Mouse (Mus musculus): ENCODE data around the gene Lce1f. TPM values are rescaled to one million over a fixed set of nuclear protein-coding genes. Genes with fewer than 3 reads are reported as not detected.
"Not testable (repeated sequence)": the region's sequence is repeated elsewhere in the genome, so short reads cannot be mapped to it uniquely, and the experiment has no call there.

The Lce1f gene
- polyA plus RNA-seq, 1 experiment from 2014 or later = not detected

DNA sequence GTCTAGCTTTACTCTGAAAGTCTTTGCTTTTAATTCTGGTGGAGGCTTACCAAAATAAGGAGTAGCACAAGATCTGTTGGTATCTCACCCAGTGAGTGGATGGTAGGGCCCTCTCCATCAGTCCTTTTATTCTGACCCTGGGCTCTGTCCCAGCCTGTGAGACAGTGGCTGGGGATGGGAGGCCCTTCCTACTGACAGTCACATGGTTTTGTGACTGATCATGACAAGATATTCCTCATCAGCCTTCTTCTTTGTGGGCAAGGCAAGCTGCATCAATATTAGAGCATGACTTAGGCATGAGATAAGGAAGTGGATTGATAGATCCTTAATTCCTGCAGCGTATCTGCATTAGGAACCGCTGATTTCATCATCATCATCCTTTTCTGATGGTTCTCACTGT is 11.2 kb downstream of the Lce1f start, which contains the start of gene Lce1e:
Lce1e (minus strand) TSS at position 101 of the 400 bp plus-strand sequence.
- no peak for ATAC-seq
- no peak within 1 kb of the TSS for H3K4me3 ChIP-seq (ENCODE audit: low read depth, low read length)
- no peak for TF ChIP-seq CTCF (IDR thresholded peaks at IDR 0.05; ENCODE audit: low read depth)

DNA sequence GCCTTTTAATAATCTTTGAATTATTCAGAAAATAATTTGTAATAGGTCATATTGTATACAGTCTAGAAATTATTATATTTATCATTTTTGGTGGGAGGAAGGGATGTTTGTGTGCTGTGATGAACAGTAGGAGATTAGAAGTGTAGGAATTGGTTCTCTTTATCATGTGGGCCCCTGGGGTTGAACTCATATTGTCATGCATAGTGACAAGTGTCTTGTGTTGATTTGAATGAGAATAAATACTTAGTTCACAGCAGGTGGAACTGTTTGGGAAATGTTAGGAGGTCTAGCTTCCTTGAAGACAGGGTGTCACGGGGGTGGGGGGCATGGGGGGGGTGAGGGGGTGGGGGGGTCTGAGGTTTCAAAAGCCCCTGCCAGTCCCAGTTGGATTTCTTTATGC is 25.5 kb downstream of the Lce1f start:
- H3K27ac ChIP-seq (ENCODE audit: low read depth, low read length) = no peak overlapping the region
- H3K27me3 ChIP-seq (replicated peaks; ENCODE audit: control insufficient read depth, insufficient read depth, low read length) = no peaks in the 10 kb centered on the region
- 29% methylated on average over 1 of the region's 1 CpGs for WGBS
- no peak for TF ChIP-seq CTCF (IDR thresholded peaks at IDR 0.05; ENCODE audit: low read depth)
- no peak for ATAC-seq
- H3K4me3 ChIP-seq (ENCODE audit: low read depth, low read length) = no peak overlapping the region
- H3K4me1 ChIP-seq (replicated peaks; ENCODE audit: control insufficient read depth, insufficient read depth, low read length) = no peaks in the 10 kb centered on the region
- no peak overlapping the region for H3K9ac ChIP-seq (ENCODE audit: low read depth, low read length)
- H3K4me2 ChIP-seq (replicated peaks; ENCODE audit: low read depth) = no peak overlapping the region
- H3K9me3 ChIP-seq (ENCODE audit: control insufficient read depth) = no peaks in the 10 kb centered on the region
- H3K36me3 ChIP-seq (ENCODE audit: control insufficient read depth, insufficient read depth) = no peaks in the 10 kb centered on the region

More for the DNA sequence above, 11.2 kb downstream of the Lce1f start, which contains the start of gene Lce1e:
- Histone ChIP-seq H3K4me1 (replicated peaks; ENCODE audit: control insufficient read depth, insufficient read depth, low read length) (no peaks in the 10 kb centered on the region), H3K9ac (ENCODE audit: low read depth, low read length) (no peak within 1 kb of the TSS), H3K27me3 (replicated peaks; ENCODE audit: control insufficient read depth, insufficient read depth, low read length) (no peaks in the 10 kb centered on the region), H3K27ac (ENCODE audit: low read depth, low read length) (no peak within 1 kb of the TSS), H3K9me3 (ENCODE audit: control insufficient read depth) (no peaks in the 10 kb centered on the region), H3K4me2 (replicated peaks; ENCODE audit: low read depth) (no peak within 1 kb of the TSS), H3K36me3 (ENCODE audit: control insufficient read depth, insufficient read depth) (no peaks in the 10 kb centered on the region)
- WGBS = 82% methylated on average over 2 of the region's 2 CpGs

DNA sequence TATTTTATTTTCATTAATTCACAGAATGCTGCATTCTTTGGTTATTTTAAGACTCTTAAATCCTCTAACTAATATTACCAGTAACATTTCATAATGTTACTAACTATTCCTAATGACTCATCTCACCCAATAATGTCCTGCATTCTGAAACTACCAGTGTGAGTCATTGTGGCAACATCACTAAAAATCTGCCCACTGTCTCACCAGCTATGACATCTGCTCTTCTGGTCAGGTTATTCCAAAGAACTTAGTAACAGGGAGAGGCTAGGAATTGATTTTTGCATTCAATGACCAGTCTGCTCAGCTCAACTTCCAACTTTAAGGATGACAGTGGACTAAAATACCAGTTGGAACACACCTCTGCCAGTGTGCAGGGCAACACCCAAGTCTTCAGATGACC is 28.5 kb downstream of the Lce1f start:
- H3K9me3 ChIP-seq (ENCODE audit: control insufficient read depth) = no peaks in the 10 kb centered on the region
- H3K9ac ChIP-seq (ENCODE audit: low read depth, low read length) = no peak overlapping the region
- H3K27me3 ChIP-seq (replicated peaks; ENCODE audit: control insufficient read depth, insufficient read depth, low read length) = no peaks in the 10 kb centered on the region
- no peaks in the 10 kb centered on the region for H3K36me3 ChIP-seq (ENCODE audit: control insufficient read depth, insufficient read depth)
- ATAC-seq = no peak
- H3K4me1 ChIP-seq (replicated peaks; ENCODE audit: control insufficient read depth, insufficient read depth, low read length) = no peaks in the 10 kb centered on the region
- H3K27ac ChIP-seq (ENCODE audit: low read depth, low read length) = no peak overlapping the region
- no peak overlapping the region for H3K4me3 ChIP-seq (ENCODE audit: low read depth, low read length)
- no peak overlapping the region for H3K4me2 ChIP-seq (replicated peaks; ENCODE audit: low read depth)
- TF ChIP-seq CTCF (IDR thresholded peaks at IDR 0.05; ENCODE audit: low read depth) = no peak

DNA sequence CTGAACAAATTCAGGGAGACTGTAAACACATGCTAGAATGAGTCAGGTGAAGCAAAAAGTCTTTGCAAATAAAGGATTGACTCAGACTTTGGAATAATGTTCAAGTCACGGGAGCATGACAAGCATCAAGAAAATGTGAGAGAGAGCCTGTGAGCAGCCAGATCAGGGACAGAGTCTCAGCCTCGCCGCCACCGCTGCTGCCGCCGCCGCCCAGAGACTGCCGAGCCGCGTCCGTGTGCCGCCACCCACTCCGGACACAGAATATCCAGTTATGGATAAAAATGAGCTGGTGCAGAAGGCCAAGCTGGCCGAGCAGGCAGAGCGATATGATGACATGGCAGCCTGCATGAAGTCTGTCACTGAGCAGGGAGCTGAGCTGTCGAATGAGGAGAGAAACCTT is 31.0 kb downstream of the Lce1f start:
- not testable (repeated sequence) for H3K4me1 ChIP-seq (replicated peaks; ENCODE audit: control insufficient read depth, insufficient read depth, low read length); H3K27me3 ChIP-seq (replicated peaks; ENCODE audit: control insufficient read depth, insufficient read depth, low read length); H3K9ac ChIP-seq (ENCODE audit: low read depth, low read length); H3K36me3 ChIP-seq (ENCODE audit: control insufficient read depth, insufficient read depth); ATAC-seq; H3K4me3 ChIP-seq (ENCODE audit: low read depth, low read length); H3K9me3 ChIP-seq (ENCODE audit: control insufficient read depth); H3K27ac ChIP-seq (ENCODE audit: low read depth, low read length); H3K4me2 ChIP-seq (replicated peaks; ENCODE audit: low read depth)
- 65% methylated on average over 16 of the region's 16 CpGs for WGBS

DNA sequence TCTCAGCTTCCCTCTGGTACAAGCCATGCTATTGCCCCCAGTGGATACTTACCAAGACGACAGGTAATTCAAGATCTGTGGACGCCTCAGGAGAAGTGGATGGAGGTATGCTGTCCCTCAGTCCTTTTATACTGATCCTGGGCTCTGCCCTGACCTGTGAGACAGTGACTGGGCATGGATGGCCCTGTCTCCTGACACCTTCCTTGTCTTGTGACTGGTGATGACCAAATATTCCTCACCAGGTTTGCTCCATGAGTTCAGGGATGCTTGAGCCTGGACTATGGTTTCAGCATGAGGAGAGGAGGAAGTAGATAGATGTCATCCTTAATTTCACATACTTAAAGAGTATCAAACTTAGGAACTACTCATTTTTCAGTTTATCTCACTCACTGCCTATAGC is 33.0 kb downstream of the Lce1f start, which contains the start of gene Lce1d:
Lce1d (minus strand) TSS at position 101 of the 400 bp plus-strand sequence.
- TF ChIP-seq CTCF (IDR thresholded peaks at IDR 0.05; ENCODE audit: low read depth) = no peak
- Histone ChIP-seq H3K36me3 (ENCODE audit: control insufficient read depth, insufficient read depth) (no peaks in the 10 kb centered on the region), H3K27me3 (replicated peaks; ENCODE audit: control insufficient read depth, insufficient read depth, low read length) (no peaks in the 10 kb centered on the region), H3K4me3 (ENCODE audit: low read depth, low read length) (no peak within 1 kb of the TSS), H3K4me2 (replicated peaks; ENCODE audit: low read depth) (no peak within 1 kb of the TSS), H3K27ac (ENCODE audit: low read depth, low read length) (no peak within 1 kb of the TSS), H3K4me1 (replicated peaks; ENCODE audit: control insufficient read depth, insufficient read depth, low read length) (no peaks in the 10 kb centered on the region), H3K9ac (ENCODE audit: low read depth, low read length) (no peak within 1 kb of the TSS), H3K9me3 (ENCODE audit: control insufficient read depth) (no peaks in the 10 kb centered on the region)
- ATAC-seq = no peak
- 48% methylated on average over 2 of the region's 2 CpGs for WGBS

DNA sequence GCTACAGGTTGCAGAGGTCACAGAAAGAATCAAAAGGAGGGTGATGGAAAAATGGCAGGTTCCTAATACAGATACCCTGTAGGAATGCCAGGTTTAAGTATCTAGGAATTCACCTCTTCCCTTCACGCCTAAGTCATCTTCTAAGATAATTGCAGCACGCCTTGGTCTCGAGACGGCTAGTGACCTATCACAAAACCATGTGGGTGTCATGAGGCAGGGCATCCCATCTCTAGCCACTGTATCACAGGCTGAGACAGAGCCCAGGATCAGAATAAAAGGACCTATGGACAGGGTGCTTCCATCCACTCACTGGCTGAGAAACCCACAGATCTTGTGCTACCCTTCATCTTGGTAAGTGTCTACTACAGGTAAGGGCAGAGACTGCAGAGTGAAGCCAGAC is 41.2 kb downstream of the Lce1f start, which contains the start of gene Lce1c:
Lce1c (plus strand) TSS at position 301 of the 400 bp plus-strand sequence.
- H3K4me2 ChIP-seq (replicated peaks; ENCODE audit: low read depth) = no peak within 1 kb of the TSS
- no peak within 1 kb of the TSS for H3K4me3 ChIP-seq (ENCODE audit: low read depth, low read length)
- no peaks in the 10 kb centered on the region for H3K9me3 ChIP-seq (ENCODE audit: control insufficient read depth)
- H3K27ac ChIP-seq (ENCODE audit: low read depth, low read length) = no peak within 1 kb of the TSS
- no peak for TF ChIP-seq CTCF (IDR thresholded peaks at IDR 0.05; ENCODE audit: low read depth)
- no peak for ATAC-seq
- H3K9ac ChIP-seq (ENCODE audit: low read depth, low read length) = no peak within 1 kb of the TSS
- H3K36me3 ChIP-seq (ENCODE audit: control insufficient read depth, insufficient read depth) = no peaks in the 10 kb centered on the region
- no peaks in the 10 kb centered on the region for H3K27me3 ChIP-seq (replicated peaks; ENCODE audit: control insufficient read depth, insufficient read depth, low read length)
- H3K4me1 ChIP-seq (replicated peaks; ENCODE audit: control insufficient read depth, insufficient read depth, low read length) = no peaks in the 10 kb centered on the region
- 90% methylated on average over 4 of the region's 4 CpGs for WGBS

DNA sequence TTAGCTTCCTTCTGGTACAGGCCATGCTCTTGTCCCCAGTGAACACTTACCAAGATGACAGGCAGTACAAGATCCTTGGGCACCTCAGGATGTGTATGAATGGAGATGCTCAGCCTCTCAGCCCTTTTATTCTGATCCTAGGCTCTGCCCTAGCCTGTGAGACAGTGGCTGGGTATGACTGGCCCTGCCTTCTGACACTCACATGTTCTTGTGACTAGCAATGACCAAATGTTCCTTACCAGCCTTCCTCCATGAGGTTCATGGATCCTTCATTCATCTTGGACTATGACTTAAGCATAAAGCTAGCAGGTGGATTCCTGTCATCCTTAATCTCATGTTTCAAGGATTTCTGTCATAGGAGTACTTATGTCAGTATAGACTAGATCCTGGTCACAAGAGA is 49.9 kb downstream of the Lce1f start, which contains the start of gene Lce1a2:
Lce1a2 (minus strand) TSS at position 101 of the 400 bp plus-strand sequence.
- no peak for ATAC-seq
- Histone ChIP-seq H3K36me3 (ENCODE audit: control insufficient read depth, insufficient read depth) (no peaks in the 10 kb centered on the region), H3K27ac (ENCODE audit: low read depth, low read length) (no peak within 1 kb of the TSS), H3K4me1 (replicated peaks; ENCODE audit: control insufficient read depth, insufficient read depth, low read length) (no peaks in the 10 kb centered on the region), H3K9me3 (ENCODE audit: control insufficient read depth) (no peaks in the 10 kb centered on the region), H3K4me3 (ENCODE audit: low read depth, low read length) (no peak within 1 kb of the TSS), H3K4me2 (replicated peaks; ENCODE audit: low read depth) (no peak within 1 kb of the TSS), H3K27me3 (replicated peaks; ENCODE audit: control insufficient read depth, insufficient read depth, low read length) (no peaks in the 10 kb centered on the region), H3K9ac (ENCODE audit: low read depth, low read length) (no peak within 1 kb of the TSS)
- no peak for TF ChIP-seq CTCF (IDR thresholded peaks at IDR 0.05; ENCODE audit: low read depth)

Other genes with a start within 250 kb of the Lce1f start
- 3.8 and 5.4 TPM in 2 replicates for gene Sprr1a, start 234.5 kb downstream of the Lce1f start, polyA plus RNA-seq (2015; fragmentation: Nextera tagmentation; extraction: Ambion mirVana)
- gene Sprr4, start 219.9 kb downstream of the Lce1f start, polyA plus RNA-seq (2015; fragmentation: Nextera tagmentation; extraction: Ambion mirVana) = not detected in 2 replicates
- gene 2310046K23Rik, start 185.8 kb downstream of the Lce1f start, polyA plus RNA-seq (2015; fragmentation: Nextera tagmentation; extraction: Ambion mirVana) = not detected in 2 replicates
- gene Ivl, start 146.6 kb downstream of the Lce1f start, polyA plus RNA-seq (2015; fragmentation: Nextera tagmentation; extraction: Ambion mirVana) = 0.47 and 0.80 TPM in 2 replicates
- gene Smcp, start 131.4 kb downstream of the Lce1f start, polyA plus RNA-seq (2015; fragmentation: Nextera tagmentation; extraction: Ambion mirVana) = 96.4 and 137 TPM in 2 replicates
- 0.18 and 0.34 TPM in 2 replicates for gene 2210017I01Rik, start 112.9 kb downstream of the Lce1f start, polyA plus RNA-seq (2015; fragmentation: Nextera tagmentation; extraction: Ambion mirVana)
- gene Lce6a, start 98.7 kb downstream of the Lce1f start, polyA plus RNA-seq (2015; fragmentation: Nextera tagmentation; extraction: Ambion mirVana) = 1.8 and 2.1 TPM in 2 replicates
- 0.46 and 0.73 TPM in 2 replicates for gene Lce1a1, start 72.0 kb downstream of the Lce1f start, polyA plus RNA-seq (2015; fragmentation: Nextera tagmentation; extraction: Ambion mirVana)
- not detected in 2 replicates for gene Lce1b, start 63.4 kb downstream of the Lce1f start, polyA plus RNA-seq (2015; fragmentation: Nextera tagmentation; extraction: Ambion mirVana)
- not detected in 2 replicates for gene Lce1a2, start 50.0 kb downstream of the Lce1f start, polyA plus RNA-seq (2015; fragmentation: Nextera tagmentation; extraction: Ambion mirVana)
- not detected in 2 replicates for gene Lce1c, start 41.1 kb downstream of the Lce1f start, polyA plus RNA-seq (2015; fragmentation: Nextera tagmentation; extraction: Ambion mirVana)
- not detected in 2 replicates for gene Lce1d, start 33.1 kb downstream of the Lce1f start, polyA plus RNA-seq (2015; fragmentation: Nextera tagmentation; extraction: Ambion mirVana)
- gene Lce1e, start 11.3 kb downstream of the Lce1f start, polyA plus RNA-seq (2015; fragmentation: Nextera tagmentation; extraction: Ambion mirVana) = not detected in 2 replicates
- not detected in 2 replicates for gene Gm38119, start 18.7 kb upstream of the Lce1f start, polyA plus RNA-seq (2015; fragmentation: Nextera tagmentation; extraction: Ambion mirVana)
- gene Lce1g, start 32.0 kb upstream of the Lce1f start, polyA plus RNA-seq (2015; fragmentation: Nextera tagmentation; extraction: Ambion mirVana) = not detected in 2 replicates
- not detected in 2 replicates for gene Lce1h, start 44.7 kb upstream of the Lce1f start, polyA plus RNA-seq (2015; fragmentation: Nextera tagmentation; extraction: Ambion mirVana)
- gene Lce1i, start 58.5 kb upstream of the Lce1f start, polyA plus RNA-seq (2015; fragmentation: Nextera tagmentation; extraction: Ambion mirVana) = not detected in 2 replicates
- not detected in 2 replicates for gene Lce1j, start 70.2 kb upstream of the Lce1f start, polyA plus RNA-seq (2015; fragmentation: Nextera tagmentation; extraction: Ambion mirVana)
- gene Lce1k, start 87.5 kb upstream of the Lce1f start, polyA plus RNA-seq (2015; fragmentation: Nextera tagmentation; extraction: Ambion mirVana) = not detected in 2 replicates
- not detected in 2 replicates for gene Kprp, start 106.9 kb upstream of the Lce1f start, polyA plus RNA-seq (2015; fragmentation: Nextera tagmentation; extraction: Ambion mirVana)
- not detected in 2 replicates for gene Lce1l, start 130.9 kb upstream of the Lce1f start, polyA plus RNA-seq (2015; fragmentation: Nextera tagmentation; extraction: Ambion mirVana)
- gene 2310050C09Rik, start 149.9 kb upstream of the Lce1f start, polyA plus RNA-seq (2015; fragmentation: Nextera tagmentation; extraction: Ambion mirVana) = not detected in 2 replicates
- not detected in 2 replicates for gene Lce3a, start 205.9 kb upstream of the Lce1f start, polyA plus RNA-seq (2015; fragmentation: Nextera tagmentation; extraction: Ambion mirVana)
- gene Lce3b, start 212.6 kb upstream of the Lce1f start, polyA plus RNA-seq (2015; fragmentation: Nextera tagmentation; extraction: Ambion mirVana) = not detected in 2 replicates
- not detected in 2 replicates for gene Lce3c, start 224.1 kb upstream of the Lce1f start, polyA plus RNA-seq (2015; fragmentation: Nextera tagmentation; extraction: Ambion mirVana)
- not detected in 2 replicates for gene Lce3d, start 237.0 kb upstream of the Lce1f start, polyA plus RNA-seq (2015; fragmentation: Nextera tagmentation; extraction: Ambion mirVana)
- gene Lce3e, start 246.7 kb upstream of the Lce1f start, polyA plus RNA-seq (2015; fragmentation: Nextera tagmentation; extraction: Ambion mirVana) = not detected in 2 replicates

Measured in intestine, postnatal 0 days (tissue).